Mouse (Mus musculus): ENCODE measurements around the gene Zdhhc5.
"Not testable (repeated sequence)": the region's sequence is repeated elsewhere in the genome, so short reads cannot be mapped to it uniquely, and the experiment has no call there.

- TF ChIP-seq CTCF, EP300 (IDR thresholded peaks at IDR 0.05; ENCODE audit: low read depth): not testable (repeated sequence)
These were observed 43.4 kb downstream of the Zdhhc5 start for GRCm38 (mm10) chr2:84671535-84671934.
